Mouse (Mus musculus) ES-E14 (cell line): ENCODE data around the gene Strn4.

ENCODE experiments used
- CHD2 ChIP-seq: IDR thresholded peaks from 2 replicates; pipeline ENCODE4 v1.6.1; 2014; ENCODE audit warnings: mild to moderate bottlenecking, low read depth, low read length, inconsistent platforms
- HCFC1 ChIP-seq: IDR thresholded peaks from 2 replicates; pipeline ENCODE4 v1.6.1; 2012; ENCODE audit warnings: low read length, inconsistent platforms, borderline replicate concordance; ENCODE audit not compliant: insufficient read depth
- MAFK ChIP-seq: IDR thresholded peaks from 2 replicates; pipeline ENCODE4 v1.6.1; 2014; ENCODE audit warnings: mild to moderate bottlenecking, low read depth, low read length, inconsistent platforms; ENCODE audit not compliant: insufficient read depth
- ZC3H11A ChIP-seq: IDR thresholded peaks from 2 replicates; pipeline ENCODE4 v1.6.1; 2012; ENCODE audit warnings: low read depth, mild to moderate bottlenecking, inconsistent platforms, low read length, borderline replicate concordance
- ZNF384 ChIP-seq: IDR thresholded peaks from 2 replicates; pipeline ENCODE4 v1.6.1; 2012; ENCODE audit warnings: low read depth, low read length, inconsistent platforms

- TF ChIP-seq MAFK (no peak), ZC3H11A (no peak), ZNF384 (no peak), CHD2 (no peak), HCFC1 (no peak)
Measured at GRCm38 (mm10) chr7:16827274-16827673, 11.6 kb downstream of the Strn4 start.
